Mouse (Mus musculus): ENCODE results near the gene Psen1.

The Psen1 gene

GRCm38 (mm10) chr12:83687934-83688315 lies at the start of gene Psen1:
Gene Psen1 (plus strand): TSS chr12:83688152.
- DNase-seq (ENCODE audit: low spot score): peak; percentile 90

DNA sequence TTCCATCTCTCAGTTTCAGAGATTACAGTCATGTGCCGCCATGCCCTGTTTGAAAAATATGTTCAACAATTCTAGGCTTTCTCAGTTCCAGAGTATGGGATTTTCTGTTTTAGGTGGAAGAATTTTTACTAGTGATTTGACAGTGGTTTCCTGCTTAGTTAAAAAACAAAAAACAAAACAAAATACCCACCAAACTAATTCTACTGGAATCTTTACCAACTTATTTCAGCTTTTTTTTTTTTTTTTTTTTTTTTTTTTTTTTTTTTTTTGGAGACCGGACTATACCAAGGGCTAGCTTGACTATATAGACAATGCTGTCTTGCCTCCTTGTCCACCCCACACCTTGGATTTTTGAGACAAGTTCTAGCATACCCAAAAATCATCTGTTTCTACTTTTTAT lies 46.7 kb upstream of the Psen1 start:
- DNase-seq (ENCODE audit: low spot score): no peak

DNA sequence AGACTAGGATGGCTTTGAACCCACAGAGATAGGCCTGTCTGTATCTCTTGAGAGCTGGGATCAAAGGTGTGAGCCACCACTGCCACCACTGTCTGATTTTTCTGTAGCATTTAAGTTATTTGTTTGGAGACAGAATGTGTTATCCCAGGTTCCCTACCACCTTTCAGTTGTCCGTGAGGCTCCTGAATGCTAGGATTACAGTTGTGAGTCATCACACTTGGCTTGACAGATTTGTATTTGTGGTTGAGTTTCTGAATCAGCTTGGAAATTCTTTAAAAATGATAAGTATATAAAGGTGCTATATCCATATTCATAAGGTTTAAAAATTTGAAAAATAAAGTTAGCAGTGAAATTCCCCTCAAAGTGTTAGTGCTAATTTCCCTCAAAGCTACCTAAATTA lies 44.8 kb upstream of the Psen1 start:
- DNase-seq (ENCODE audit: low spot score): no peak

GRCm38 (mm10) chr12:83650346-83650745 lies 37.6 kb upstream of the Psen1 start:
- DNase-seq (ENCODE audit: low spot score): no peak

DNA sequence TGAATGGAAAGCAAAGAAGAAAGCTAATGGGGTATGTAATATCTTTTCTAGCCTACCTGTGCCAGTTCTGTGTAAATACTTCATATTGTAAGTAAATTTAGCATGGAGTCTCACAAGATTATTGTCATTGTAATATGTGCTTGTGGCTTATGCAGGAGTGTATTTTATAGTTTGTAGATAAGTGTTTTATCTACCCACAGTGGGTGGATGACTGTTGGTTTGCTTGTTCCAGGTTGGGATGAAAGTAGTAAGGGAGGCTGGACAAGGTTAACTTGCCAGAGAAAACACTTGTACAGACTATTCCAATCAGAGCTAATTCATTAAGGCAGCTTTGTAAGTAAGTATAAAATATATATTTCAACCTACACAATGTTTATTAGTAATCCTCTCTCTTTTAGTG lies 36.5 kb upstream of the Psen1 start:
- no peak for DNase-seq (ENCODE audit: low spot score)

DNA sequence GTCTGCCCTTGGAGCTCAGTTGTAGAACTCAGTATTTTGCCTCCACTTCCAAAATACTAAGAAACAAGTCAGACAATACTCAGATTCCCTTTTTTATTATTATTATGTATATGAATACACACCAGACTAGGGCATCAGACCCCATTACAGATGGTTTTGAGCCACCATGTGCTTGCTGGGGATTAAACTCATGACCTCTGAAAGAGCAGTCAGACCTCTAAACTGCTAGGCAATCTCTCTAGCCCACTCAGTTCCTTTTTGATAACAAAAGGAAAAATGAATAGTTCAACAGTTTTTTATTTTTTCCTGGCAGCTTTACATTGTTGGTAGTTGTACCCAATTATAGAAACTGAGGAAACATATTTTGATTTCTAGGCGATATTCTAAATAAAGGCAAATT lies 2.5 kb upstream of the Psen1 start:
- DNase-seq (ENCODE audit: low spot score): no peak

- no peak for DNase-seq (ENCODE audit: low spot score)
These were observed 1.2 kb upstream of the Psen1 start for GRCm38 (mm10) chr12:83686575-83687350.

DNA sequence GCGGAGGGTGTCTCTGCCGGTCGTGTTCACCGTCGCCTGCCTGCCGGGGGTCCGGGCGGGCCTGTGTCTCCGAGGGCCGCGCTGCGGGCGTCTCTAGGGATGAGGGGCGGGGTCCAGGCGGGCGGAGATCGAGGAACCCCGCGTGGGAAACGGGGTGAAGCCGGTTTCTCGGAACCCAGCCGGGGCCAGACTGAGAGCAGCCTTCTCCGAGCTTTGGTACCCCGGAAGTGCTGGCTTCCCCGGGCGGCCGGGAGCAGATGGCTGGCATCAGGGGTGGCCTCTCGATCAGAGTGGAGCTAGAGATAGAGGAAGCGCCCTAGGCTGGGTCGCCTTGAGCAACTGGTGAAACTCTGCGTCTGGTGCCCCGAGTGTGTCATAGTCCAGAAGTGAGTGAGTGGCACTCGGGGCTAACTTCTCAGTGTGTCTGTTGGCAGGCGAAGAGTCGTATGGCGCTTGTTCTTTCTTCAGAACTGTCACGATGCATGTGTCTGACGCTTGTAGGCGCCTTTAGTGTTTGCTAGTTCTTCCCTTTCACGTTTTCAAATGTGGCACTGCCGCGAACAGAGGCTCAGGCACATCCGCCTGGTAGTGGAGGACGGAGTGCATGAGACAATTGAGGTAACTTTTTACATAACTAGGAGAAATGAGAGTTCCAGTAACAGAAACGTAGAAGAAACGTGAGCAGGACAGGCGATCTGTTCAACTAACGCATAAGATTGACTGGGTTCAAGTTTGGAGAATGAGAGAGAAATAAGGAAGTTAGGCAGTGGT lies 549 bp downstream of the Psen1 start:
- no peak for DNase-seq (ENCODE audit: low spot score)

- DNase-seq (ENCODE audit: low spot score): no peak
These were observed 1.1 kb downstream of the Psen1 start for GRCm38 (mm10) chr12:83689087-83689432.

GRCm38 (mm10) chr12:83694011-83694410 lies 6.1 kb downstream of the Psen1 start:
- no peak for DNase-seq (ENCODE audit: low spot score)

GRCm38 (mm10) chr12:83694669-83695068 lies 6.7 kb downstream of the Psen1 start:
- no peak for DNase-seq (ENCODE audit: low spot score)

- no peak for DNase-seq (ENCODE audit: low spot score)
These were observed 10.7 kb downstream of the Psen1 start for GRCm38 (mm10) chr12:83698637-83699036.

DNA sequence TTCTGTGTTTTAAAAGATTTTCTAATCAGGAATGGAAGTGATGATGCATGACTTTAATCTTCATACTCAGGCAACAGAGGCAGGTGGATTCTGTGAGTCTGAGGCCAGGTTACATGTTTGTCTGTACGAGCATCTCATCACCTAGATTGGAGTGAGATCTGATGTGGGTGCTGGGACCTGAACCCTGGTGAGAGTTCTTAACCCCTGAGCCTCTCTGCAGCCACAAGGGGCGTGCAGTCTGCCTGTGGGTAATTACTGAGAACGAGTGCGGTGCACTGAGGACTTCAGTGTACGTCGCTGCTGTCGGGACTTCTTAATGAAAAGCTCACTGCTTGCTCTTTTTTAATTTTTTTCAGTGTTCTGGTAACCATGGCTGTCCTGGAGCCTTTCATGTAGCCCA lies 13.7 kb downstream of the Psen1 start:
- no peak for DNase-seq (ENCODE audit: low spot score)

- DNase-seq (ENCODE audit: low spot score): no peak
These were observed 14.8 kb downstream of the Psen1 start for GRCm38 (mm10) chr12:83702796-83703195.

DNA sequence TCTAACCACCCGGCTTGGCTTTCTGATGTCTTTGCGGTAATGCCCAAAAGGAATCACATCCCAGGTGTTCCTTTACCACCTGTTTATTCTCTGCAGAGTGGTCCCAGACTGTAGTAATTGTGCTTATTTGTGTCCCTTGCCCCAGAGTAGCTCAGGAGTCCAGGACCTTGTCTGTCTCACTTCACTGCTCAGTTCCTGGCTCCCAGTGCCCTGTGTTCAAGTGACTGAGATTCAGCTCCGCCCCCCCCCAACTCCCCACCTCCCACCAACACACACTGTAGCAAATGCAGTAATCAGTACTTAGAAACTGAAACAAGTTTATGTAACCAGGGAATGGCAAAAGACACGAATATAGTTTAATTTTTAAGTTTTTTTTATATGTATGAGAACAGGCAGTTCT lies 19.0 kb downstream of the Psen1 start:
- DNase-seq (ENCODE audit: low spot score): no peak

- DNase-seq (ENCODE audit: low spot score): no peak
These were observed 20.5 kb downstream of the Psen1 start for GRCm38 (mm10) chr12:83708160-83709092.

DNA sequence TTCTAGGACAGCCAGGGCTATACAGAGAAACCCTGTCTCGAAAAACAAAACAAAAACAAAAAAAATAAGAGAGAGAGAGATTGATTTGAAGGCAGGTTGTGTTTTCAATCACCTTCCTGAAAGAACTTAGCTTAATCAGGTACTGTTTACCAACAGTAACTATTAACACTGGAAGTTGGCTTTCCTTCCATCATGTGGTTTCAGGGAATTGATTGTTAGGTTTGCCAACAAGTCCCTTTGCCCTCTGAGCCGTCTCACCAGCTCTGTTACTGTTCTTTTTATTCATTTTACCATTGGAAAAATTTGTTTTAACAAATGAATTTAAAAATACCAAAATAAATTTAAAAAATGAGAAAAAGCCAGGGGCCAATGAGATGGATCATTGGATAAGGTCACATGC lies 22.0 kb downstream of the Psen1 start:
- DNase-seq (ENCODE audit: low spot score): no peak

GRCm38 (mm10) chr12:83713749-83714148 lies 25.8 kb downstream of the Psen1 start:
- no peak for DNase-seq (ENCODE audit: low spot score)

DNA sequence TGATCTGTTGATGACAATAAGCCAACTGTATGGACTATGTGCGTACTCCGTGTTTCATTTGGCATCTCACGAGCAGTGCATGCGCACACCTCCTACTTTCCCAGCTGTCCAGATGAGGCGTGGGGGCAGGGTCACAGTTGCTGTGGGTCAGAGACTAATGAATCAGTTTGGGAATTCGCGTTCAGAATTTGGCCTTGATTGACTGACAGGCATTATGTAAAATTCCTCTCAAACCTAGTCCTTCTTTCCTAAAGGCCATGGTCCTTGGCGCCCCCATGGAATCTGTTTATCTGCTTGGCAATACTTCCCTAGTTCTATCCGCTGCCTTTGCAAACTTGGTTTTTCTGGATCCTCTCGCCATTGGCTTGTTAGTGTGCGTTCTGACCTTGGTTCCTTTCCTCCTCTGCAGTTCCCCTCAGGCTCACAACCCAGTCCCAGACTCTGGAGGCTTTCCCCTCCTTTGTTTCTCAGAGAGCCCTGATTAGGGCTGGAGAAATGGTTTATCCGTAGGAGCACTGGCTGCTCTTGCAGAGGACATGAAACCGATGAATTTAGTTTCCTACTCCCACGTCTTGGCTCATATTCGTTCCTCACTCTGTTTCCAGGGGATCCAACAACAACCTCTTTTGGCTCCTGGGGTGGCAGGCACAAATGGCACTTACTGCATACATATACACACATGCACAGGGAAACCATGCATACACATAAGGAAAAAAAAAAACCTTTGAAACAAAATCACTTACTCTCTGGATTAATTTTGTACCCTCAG lies 28.6 kb downstream of the Psen1 start:
- DNase-seq (ENCODE audit: low spot score): no peak

- DNase-seq (ENCODE audit: low spot score): no peak
These were observed 31.5 kb downstream of the Psen1 start for GRCm38 (mm10) chr12:83719431-83719830.

- no peak for DNase-seq (ENCODE audit: low spot score)
These were observed 33.3 kb downstream of the Psen1 start for GRCm38 (mm10) chr12:83721281-83721680.

DNA sequence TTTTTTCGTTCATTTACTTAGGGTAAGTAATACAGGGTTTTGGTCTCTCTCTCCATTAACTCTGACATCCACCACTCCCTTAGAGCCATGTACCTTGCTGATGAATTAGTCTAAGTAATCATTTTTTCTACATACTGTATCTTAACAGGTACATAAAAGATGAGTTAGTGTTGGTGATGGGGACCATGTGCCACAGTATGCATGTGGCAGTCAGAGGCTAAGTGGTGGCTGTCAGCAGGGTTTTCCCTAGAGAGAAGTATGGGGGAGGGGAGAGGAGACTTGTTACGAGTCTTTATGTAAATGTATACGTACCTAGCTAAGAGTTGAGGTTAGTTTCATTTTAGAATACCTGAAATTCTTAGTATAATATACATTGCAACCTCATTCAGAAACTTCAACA lies 35.1 kb downstream of the Psen1 start:
- no peak for DNase-seq (ENCODE audit: low spot score)
